Mouse (Mus musculus) kidney, postnatal 25 days (tissue): ENCODE data around the gene Vat1l.
A peak's percentile ranks its signal among the peaks of the same experiment; 100 is the strongest.

Experiments used
- DNase-seq, 2 experiments: peaks; one replicate each; pipeline ENCODE4 v3.0.0; 2021; ENCODE audit warnings: mixed read lengths in 2 of 2

Vat1l gene

DNA sequence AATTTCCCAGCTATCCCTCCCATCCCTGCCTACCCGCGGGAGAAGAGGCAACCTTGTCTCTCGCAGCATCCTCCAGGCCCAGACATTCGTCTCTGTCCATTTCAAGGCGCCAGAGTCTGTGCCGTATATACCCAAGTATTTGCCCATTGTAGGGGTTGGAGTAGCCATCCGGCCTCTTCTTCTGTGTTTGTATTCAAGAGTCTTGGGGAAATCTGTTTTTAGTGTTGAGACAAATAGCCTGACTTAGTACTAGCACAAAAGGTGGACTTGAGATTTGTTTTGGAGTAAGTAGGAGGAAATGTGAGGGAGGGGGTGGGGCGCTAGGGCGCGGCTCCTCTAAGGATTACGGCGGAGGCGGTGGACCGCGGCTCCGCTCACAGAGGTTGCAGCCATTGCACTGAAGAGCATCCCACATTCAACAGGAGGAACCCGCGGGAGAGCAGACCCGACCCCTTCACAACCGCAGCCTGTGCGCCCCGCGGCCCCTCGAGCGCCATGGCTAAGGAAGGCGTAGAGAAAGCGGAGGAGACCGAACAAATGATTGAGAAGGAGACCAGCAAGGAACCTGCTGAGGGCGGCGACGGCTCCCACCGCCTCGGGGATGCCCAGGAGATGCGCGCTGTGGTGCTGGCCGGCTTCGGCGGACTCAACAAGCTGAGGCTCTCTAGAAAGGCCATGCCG is at the start of gene Vat1l:
Vat1l (plus strand) TSS at position 392 of the 681 bp plus-strand sequence.
- no peak for DNase-seq

DNA sequence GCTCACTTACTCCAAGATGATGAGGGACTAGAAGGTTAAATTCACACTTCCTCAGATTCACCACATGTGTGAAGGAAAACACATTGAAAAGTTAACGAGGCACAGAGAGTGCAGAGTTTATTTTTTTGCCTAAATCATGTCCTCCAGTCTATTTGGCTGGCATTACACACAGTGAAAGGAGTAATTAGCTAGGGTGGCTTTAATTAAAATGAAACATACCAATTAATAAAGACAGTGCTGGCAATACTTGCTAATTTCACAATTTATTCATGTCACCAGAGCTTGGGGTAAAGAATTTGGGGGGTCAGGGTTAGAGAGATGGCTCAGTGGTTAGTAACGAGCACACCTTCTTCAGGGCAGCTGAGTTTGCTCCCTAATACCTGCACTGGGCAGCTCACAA is 46.8 kb upstream of the Vat1l start:
- DNase-seq = no peak

DNA sequence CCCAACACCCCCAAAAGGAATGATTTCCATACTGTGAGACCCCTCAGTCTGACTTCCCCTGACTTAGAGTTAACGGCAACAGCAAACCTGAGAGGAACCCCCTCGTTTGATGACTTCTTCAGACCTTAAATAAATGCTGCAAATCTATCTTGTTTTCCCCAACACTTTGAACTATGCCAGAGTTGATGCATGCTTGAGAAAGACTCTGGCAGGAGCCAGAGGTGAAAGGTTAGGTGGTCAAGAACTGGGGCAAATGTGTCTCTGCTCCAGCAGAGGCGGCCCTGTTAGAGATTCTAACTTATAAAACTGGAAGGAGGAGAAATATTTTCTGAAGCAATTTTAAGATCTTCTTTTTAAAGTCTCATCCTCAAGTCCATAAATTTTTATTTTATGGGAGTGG is 45.7 kb upstream of the Vat1l start:
- no peak for DNase-seq

DNA sequence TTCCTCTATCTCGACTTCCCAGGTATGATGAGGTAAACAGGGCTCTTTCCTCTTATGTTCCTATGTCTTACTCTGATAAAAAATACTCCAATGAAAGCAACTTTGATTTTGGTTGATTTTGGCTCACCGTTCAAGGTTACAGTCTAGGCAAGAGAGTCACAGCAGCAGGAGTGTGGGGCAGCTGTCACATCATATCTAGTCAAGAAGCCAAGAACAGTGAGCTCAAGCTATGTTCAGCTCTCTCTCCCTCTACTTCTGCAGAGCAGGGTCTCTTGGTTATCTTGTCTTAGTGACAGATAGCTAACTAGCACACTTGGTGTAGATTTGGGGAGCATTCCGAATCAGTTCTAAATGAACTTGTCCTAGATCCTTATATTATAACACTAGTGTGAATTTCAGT is 41.5 kb upstream of the Vat1l start:
- DNase-seq = no peak

DNA sequence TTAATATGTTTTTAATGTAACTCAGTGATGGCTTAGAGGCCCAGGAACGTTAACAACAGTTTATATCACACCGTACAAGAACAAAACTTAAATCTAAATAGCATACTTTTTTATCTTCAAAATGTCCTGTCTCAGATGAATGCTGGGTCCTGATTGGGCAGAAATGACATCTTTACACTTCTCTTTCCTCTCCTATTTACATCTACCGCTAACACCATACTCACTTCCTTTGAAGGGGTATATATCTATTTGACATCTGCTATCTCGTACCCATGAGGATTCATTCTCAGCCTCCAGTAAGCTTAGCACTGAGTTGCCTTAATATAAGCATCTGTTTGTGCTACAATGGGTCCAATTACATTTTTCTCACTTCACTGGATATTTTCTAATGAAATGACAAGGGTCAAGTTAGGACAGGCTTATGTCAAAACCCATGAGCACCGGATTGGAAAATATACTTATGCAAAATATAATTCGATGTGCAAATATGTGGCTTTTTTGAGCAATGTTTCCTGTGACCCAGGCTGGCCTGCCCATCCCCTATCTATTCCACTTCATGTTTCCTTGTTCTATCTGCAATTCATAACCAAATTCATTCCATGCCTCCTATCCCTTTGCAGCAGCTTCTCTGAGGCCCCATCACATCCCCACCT is 40.8 kb upstream of the Vat1l start:
- no peak for DNase-seq

DNA sequence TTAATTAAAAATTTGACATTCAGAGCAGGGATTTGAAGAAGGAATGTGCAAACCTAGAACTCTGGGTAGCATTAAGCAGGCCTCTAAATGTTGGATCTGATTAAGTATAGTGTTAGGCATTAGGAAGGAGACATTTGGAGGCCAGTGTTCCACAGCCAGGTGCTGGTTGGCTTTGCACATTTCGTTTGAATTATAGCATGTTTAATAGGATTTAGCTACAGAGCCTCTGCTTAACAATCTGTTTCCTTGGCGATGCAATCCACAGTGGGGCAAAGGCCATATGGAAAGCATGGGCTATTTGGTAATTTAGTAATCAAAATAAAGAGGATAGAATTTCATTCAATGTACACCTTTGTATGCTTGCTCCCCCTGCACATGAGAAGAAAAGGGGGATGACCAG is 39.7 kb upstream of the Vat1l start:
- no peak for DNase-seq

DNA sequence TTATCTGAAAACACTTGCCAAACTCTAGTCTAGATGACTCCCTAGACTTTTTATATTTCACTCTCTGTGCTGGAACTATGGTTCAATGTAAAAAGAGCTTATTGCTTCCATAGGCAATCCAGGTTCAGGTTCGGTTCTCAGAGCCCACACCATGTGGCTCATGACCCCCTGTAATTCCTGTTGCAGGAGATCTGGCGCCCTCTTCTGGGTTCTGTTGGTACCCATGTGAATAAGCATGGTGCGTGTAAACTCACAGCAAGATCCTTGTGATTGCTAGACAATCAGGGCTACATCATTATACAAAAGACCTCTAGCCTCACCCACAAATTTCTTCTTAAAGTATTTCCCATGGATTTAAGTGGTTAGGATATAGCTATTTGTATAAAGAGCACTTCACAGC is 28.7 kb upstream of the Vat1l start:
- peak in 1 of 2 experiments; percentile 19 for DNase-seq

DNA sequence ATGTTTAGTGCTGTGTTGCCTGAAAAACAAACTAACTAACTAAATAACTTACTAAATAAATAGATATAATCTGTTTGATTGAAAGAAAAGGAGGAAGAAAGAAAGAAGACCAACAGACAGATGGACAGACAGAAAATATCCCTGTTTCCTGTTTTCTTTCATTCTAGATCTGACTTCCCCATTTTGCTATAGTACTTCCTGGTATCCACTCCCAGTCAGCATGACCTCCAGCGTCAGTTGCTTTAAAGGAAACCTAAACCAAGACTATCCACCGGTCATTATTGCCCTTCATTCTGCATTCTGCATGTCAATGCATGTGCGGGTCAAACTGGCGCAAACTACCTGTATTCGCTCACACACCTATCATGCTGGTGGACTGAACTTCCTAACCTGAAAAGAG is 12.1 kb upstream of the Vat1l start:
- DNase-seq = no peak

DNA sequence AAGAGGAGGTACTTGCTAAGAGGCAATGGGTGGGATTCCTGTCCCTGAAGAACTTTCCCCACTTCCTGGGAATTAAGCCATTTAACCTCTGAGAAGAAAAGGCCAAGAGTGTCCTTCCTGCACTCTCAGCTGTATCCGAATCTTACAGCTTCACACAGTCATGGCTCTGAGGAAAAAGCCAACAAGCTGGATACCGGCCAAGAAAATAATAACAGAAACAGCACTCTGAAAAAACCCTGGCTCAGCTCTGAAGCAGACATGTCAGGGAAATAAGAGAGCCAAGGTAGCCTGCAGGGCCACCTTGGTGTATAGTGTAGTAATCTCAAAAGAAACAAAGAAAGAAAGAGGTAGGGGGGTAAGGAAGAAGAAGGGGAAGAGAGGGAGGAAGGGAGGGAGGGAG is 6.4 kb upstream of the Vat1l start:
- no peak for DNase-seq

DNA sequence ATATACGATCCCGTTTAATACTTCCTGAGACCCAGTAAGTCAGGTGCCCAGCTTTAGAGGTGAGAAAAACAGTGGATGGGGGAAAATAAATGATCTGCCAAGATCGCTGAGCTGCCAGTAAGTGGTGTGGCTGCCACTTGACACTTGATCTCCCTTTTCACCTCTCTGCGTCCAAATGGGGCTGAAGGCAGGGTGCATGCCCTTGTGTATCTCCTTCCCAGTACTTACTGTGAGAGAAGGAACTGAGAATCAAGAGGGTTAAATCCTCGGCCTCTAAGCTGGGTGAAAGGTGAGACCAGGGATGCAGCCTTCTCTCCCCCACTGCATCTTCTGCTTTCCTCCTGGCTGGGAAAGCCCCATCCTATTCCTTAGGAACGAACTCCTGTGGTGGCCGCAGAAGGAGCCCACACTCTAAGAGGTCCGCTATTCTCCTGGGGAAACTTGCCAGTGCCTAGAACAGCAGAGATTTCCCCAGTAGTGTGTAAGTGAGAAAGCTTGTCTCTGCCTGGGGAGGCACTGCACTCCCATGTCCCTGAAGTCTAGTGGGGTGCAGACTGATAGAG is 1.1 kb downstream of the Vat1l start:
- no peak for DNase-seq

DNA sequence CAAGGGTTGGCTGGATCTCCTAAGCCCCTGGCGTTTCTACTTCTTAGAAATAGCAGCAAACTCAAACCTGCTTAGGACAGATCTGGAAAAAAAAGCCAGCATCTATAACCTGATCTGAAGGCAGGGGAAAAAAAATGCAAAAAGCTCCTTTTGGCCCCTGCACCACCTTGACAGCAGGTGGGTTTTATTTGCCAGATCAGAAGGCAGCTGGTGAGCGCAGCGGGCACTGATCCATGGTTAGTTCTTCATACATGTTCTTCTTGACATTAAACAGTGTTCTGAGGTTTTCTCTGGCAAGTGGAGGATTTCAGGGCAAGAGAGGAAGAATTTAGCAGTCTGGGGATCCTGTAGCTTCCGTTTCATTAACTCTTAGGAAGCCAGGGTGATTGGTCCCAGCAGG is 1.6 kb downstream of the Vat1l start:
- DNase-seq = no peak

DNA sequence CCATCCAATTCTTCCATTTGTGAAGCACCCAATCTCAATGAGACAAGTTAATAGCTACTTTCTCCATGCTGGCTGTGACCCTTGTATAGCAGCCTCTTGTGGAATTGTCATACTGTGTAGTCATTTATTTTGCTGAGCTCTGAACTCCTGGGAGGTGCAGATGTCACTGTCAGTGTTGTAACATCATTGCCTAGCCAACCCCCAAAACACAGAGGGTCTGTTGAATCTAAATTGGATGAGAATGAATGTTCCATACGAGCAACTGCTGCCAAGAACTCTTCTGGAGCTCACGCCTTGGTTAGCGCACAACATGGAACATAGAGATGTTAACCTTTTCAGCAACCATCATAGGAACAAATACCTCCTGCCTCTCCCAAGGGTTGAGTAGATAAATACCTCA is 15.4 kb downstream of the Vat1l start:
- DNase-seq = no peak

DNA sequence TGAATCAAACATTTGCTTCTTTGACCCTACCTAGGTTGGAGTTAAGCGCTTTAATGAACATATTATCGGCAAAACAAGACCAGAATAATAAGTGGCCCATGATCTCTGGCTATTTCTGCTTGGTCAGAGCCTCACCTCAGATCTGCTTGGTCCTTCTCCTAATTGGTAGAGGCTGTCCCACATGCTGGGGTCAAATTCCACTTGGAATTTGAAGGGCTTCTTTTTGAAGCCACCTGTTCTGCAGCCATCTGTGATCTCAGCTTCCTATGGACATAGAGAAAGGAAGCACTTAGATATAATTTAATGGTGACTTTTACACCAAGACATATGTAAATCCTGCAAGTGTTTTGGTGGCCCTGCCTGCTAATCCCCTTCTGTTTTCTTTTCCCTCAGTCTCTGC is 16.6 kb downstream of the Vat1l start:
- no peak for DNase-seq

DNA sequence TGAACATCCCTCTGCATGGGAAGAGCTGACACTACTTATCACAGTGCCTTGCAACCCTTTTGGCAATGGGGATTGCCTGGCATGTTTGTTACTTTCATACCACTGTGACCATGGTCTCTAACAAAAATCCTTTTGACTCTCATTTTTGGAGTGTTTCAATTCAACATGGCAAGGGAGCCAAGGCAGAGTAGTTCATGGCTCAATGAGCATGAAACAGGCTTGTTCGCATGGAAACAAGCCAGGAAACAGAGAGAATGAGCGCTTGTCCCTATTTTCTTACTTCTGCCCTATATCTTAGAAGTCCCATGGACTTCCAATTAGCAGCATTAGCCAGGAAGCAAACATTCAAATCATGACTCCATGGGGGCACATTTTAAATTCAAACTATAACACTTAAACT is 18.6 kb downstream of the Vat1l start:
- DNase-seq = no peak

DNA sequence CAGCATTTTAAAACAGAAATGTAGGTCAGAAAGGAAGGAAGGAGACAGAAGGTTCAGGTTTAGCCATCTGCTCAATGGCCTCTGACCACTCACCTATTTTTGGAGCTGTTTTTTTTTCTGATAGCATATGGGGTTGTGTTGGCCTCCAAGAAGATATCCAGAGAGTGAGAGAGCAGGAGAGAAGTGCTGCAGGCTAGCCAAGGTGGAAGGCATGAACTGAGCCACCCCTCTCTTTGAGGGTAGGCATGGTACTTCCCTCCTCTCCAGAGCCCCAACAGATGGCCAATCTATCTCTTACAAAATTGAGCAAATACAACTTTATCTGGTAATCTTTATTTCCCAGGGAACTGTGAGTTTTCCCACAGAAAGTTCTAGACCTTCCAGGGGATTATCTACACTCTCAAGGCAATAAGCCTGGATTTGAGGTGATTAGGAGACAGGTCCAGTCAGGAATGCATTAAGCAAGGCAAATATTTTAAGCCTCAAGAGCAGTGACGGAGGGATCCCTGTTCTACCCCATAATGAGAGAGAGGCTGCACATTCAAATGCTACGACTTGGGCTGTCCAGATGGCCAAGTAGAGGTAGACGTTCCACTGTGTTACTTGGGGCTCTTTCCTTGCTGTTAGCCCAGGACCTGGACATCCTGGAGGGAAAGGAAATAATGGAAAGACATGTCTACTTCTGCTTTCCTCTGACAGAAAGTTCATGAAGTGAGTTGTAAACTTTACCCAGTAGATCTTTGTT is 46.1 kb downstream of the Vat1l start:
- DNase-seq = no peak

DNA sequence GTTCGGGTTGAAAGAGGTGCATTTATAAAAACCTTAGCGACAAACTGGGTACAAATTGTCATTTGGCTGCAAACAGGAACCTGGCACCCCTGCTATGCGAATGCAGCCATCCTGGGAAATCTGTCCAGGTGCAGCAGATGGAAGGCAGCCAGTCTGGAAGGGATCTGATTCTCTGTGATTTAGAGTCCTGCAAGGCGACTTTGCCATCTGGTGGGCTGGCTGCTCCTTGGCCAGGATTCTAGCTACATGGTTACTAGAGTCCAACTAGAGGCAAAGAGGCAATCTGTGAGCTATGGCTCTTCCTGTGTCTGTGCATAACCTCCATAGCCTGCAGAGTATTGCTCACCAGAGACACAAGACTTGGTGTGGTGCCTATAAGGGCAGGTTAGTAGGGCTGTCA is 53.3 kb downstream of the Vat1l start:
- DNase-seq = no peak

DNA sequence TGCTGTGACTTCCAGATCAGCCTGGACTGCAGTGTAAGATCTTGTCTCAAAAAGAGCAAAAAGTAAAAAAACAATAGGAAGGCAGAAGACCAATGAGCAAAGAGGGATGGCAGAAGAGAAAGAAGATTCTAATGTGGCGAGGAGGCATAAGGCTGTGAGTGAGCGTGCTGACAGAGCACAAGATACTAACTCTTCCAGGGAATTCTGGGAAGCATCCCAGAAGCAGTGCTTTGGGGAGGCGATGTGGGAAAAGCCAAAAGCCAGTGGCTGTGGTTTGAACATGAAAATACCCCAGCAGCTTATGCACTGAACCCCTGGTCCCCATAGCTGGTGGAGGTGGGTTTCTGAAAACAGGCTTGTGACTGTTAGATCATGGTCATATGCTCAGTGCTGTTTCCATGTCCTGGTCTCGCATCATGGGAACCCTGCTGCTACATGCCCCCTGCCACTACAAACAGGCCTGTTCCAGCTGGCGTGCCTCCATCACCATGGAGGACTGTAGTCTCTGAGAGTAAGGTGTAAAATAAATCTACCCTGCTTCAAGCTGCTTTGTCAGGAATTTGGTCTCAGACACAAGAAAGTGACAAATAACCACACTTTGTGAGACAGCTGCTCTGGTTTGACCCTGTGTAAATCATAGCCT is 54.4 kb downstream of the Vat1l start:
- no peak for DNase-seq

DNA sequence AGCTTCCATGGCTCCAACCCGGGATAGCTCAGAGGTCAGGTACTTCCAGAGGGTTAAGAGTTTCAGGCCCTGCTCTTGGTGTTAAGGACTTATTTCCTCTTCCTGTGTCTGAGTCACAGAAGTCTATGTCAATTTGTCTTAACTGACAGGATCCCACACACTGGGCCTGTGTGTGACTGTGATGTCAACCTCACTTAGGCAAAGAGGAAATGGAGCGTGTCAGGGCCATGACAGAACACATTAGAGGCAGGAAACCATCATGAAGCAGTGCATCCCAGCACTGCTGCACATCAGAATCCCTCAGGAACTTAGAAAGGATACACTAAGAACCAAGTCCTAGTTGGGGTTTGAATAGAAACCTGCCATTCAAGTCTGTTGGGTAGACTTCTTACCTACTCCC is 56.9 kb downstream of the Vat1l start:
- DNase-seq = no peak

DNA sequence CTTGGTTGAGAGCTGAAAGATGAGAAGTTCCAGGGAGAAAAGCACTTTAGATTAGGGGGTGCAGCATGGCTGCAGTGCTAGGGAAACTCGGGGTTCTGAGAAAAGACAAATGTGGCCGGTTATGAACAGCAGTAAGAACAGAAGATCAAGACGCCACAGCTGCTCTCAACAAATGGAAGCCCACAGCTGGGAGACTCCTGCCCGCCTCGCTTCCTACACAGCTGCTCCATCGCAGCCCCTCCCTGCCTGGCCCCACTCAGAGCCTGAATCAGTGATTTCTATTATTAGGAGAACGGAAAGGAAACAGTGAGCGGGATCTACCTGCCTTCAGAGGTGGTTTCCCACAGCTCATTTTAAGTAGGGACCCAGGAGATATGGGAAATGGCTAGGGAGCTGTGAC is 69.1 kb downstream of the Vat1l start:
- no peak for DNase-seq

DNA sequence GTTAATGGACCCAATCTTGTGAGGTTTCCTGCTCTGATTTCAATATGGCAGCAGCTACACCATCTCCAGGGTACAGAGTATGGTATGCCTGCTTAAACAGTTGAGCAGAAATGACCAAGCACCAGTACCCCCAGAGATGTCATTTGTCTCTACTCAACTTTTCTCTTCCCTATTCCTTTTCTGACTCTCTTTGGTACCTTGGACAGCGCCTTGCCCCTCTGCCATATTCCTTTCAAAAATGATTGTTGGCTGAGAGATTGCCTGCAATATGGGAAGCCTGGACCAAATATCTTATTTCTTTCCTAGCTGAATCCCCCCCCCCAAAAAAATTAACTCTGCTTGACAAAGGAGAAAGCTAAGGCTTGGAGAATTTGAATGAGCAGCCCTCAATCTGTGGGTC is 75.7 kb downstream of the Vat1l start:
- no peak for DNase-seq

DNA sequence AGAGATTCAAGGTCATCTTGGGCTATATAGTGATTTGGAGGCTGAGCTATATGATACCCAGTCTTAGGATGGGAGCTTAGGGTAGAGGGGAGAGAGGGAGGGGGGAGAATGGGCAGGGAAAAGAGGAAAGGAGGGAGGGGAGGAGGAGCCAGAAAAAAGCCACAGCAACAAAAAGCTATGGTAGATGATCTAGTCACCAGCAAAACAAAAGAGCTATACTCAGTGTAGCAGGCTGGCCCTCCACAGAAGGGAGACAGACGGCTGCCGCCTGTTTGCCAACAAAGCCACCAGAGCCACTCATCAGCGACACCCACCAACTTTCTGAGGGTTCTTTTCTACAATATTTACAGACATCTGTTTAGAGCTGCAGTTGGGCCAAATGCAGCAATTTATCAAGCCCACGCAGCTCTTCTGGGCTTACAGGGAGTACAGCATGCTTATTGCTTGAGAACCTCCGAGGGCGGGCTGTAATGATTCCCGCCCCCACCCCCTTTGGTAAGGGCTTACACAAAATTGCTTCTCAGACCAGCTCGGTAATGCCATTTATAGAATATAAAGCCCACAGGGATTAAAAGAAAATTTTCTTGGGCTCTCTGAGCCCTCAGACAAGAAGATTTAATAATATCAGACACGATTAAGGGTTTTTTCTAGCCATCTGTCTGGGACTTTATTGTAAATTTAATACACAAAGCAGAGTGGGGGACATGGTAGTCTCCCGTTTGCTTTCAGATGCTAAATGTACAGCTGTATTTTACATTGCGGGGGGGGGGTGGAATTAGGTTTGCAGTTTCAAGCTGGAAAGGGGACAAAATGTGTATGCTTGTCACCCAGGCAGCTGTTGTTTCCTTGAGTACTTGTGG is 89.7 kb downstream of the Vat1l start:
- no peak for DNase-seq

DNA sequence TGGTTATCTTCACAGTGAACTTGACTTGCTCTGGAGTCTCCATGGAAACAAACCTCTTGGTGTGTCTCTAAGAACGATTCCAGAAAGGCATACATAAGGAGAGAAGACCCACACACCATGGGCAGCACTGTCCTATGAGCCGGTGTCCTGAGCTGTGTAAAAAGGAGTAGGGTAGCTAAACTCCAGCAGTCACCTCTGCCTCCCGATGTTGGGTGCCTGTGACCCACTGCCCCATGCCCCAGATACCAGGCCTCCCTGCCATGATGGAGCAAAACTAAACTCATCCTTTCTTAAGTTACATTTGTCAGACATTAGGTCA is 90.3 kb downstream of the Vat1l start:
- DNase-seq = no peak

DNA sequence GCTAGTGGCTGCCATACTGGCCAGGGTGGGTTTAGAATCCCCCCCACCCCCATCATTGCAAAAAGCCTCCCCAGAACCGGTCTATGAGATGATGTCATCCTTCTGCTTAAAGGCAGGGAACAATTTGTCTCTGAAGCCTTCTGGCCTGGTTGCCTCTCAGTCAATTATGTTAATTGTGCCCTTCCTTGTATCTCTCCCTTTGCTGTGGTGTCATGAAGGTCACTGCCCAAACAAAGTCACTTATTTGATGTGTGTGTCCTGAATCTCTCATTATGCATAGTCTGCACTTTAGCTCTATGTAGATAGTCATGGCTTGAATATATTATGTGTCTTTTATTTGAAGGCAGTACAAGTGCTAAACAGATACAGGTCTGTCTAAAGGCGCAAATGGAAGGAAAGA is 92.8 kb downstream of the Vat1l start:
- no peak for DNase-seq
